Mouse (Mus musculus): ENCODE data around the gene Coro7. TPM values are rescaled to one million over a fixed set of nuclear protein-coding genes. Genes with fewer than 3 reads are reported as not detected.
A peak's percentile ranks its signal among the peaks of the same experiment; 100 is the strongest.

Gene Coro7
- polyA plus RNA-seq, 1 experiment from 2014 or later = 13.1 TPM

DNA sequence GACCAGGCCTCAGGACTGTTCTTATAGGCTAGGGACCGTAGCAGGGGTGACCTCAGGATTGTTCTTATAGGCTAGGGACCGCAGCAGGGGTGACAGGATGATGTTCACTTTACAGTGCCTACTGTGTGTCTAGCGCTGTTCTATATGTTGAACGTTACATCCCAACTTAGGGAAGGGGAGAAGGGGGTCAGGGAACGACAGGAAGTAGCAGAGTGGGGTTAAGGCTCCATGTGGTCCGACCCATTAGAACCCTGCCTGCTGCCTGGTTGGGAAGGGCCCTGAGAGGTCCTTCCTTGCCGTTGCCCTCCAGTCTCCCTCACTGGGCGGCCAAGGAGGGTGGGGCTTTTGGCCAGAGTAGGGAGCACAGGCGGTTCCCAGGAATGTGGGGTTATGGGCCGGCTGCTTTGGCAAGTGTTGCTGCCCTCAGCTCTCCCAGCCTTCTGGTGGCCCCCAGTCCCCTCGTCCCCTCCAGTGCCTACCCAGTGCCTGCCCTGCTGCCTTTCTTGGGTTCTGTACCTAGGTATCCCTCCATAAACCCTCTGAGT lies 75.2 kb downstream of the Coro7 start:
- 45% methylated on average over 11 of the region's 11 CpGs for whole genome bisulfite sequencing
- Histone ChIP-seq H3K27me3 (ENCODE audit: insufficient read depth, low read length) (no peaks in the 10 kb centered on the region), H3K27ac (peak overlapping the region; percentile 89), H3K9me3 (replicated peaks; ENCODE audit: low read length) (no peaks in the 10 kb centered on the region), H3K36me3 (ENCODE audit: insufficient read depth, low read length) (0 out of 2 replicates have a peak, but pooled peaks cover 5% of the 10 kb centered on the region), H3K4me3 (replicated peaks; ENCODE audit: low read depth, low read length) (no peak overlapping the region), H3K4me1 (replicated peaks; ENCODE audit: insufficient read depth, low read length) (peaks cover 85% of the 10 kb centered on the region), H3K4me2 (ENCODE audit: low read length) (no peak overlapping the region), H3K9ac (ENCODE audit: low read depth, low read length) (0 out of 2 replicates have a peak overlapping the region, but pooled peaks have one; percentile 27)
- DNase-seq (ENCODE audit: low spot score) (no peak), ATAC-seq (replicated peaks; ENCODE audit: low FRiP score, low read depth) (no peak)
- no peak for TF ChIP-seq CTCF (IDR thresholded peaks at IDR 0.05; ENCODE audit: low read depth)

DNA sequence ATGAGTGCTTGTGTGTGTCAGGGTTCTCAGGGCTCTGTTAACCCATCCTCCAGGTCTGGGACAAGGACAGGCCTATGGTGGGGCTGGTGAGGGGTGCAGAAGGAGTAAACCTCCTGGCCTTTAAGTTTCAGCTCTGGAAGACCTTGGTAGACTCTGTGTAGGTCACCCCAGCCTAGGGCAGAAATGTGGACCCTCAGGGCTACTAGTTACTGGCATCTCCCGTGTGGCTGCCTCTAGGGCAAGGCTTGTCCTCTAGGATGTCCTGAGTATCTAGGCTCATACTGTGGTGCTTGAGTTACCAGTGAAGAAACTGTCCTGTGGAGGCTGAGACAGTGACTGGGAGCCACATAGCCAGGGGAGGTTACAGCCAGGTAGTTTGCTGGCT lies 76.1 kb downstream of the Coro7 start:
- Histone ChIP-seq H3K4me3 (replicated peaks; ENCODE audit: low read depth, low read length) (no peak overlapping the region), H3K27me3 (ENCODE audit: insufficient read depth, low read length) (no peaks in the 10 kb centered on the region), H3K9ac (ENCODE audit: low read depth, low read length) (peak overlapping the region; percentile 42), H3K36me3 (ENCODE audit: insufficient read depth, low read length) (no peaks in the 10 kb centered on the region), H3K9me3 (replicated peaks; ENCODE audit: low read length) (no peaks in the 10 kb centered on the region), H3K27ac (peak overlapping the region; percentile 89), H3K4me1 (replicated peaks; ENCODE audit: insufficient read depth, low read length) (peaks cover 91% of the 10 kb centered on the region), H3K4me2 (ENCODE audit: low read length) (0 out of 2 replicates have a peak overlapping the region, but pooled peaks have one; percentile 21)
- ATAC-seq (replicated peaks; ENCODE audit: low FRiP score, low read depth) = no peak
- WGBS = 30% methylated on average over 1 of the region's 1 CpGs
- TF ChIP-seq CTCF (IDR thresholded peaks at IDR 0.05; ENCODE audit: low read depth) = no peak
- DNase-seq (ENCODE audit: low spot score) = no peak

DNA sequence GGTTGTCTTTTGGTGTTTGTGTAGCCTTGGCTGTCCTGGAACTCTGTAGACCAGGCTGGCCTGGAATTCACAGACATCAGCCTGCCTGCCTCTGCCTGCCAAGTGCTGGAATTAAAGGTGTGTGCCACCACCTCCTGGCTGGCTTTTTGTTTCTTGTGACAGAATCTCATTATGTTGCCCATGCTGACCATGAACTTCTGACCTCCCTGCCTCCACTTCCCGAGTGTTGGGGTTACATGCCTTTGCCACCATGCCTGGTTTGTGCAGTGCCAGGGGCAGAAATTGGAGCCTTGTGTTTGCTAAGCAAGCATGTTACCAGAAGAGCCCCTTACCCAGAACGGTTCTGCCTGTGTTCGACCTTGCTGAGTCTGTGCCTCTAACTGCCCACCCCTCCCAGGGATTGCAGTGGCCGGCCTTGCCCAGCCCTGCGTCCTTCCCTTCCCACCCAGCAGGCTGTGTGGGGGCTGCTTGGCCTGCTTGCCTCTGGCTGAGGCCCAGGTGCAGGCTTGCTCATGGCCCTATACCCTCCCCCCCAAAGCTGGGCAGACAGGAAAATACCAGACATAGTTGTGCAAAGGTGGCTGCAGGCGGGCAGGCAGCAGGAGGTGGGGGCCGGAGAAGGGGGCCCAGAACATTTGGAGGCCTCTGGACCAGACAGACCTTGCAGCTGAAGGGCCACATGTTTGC lies 76.7 kb downstream of the Coro7 start:
- Histone ChIP-seq H3K9ac (ENCODE audit: low read depth, low read length) (peak overlapping the region; percentile 42), H3K4me2 (ENCODE audit: low read length) (peak overlapping the region; percentile 21; the same call in 1 of the 2 replicates), H3K4me3 (replicated peaks; ENCODE audit: low read depth, low read length) (no peak overlapping the region), H3K9me3 (replicated peaks; ENCODE audit: low read length) (no peaks in the 10 kb centered on the region), H3K4me1 (replicated peaks; ENCODE audit: insufficient read depth, low read length) (peaks cover 91% of the 10 kb centered on the region), H3K27me3 (ENCODE audit: insufficient read depth, low read length) (no peaks in the 10 kb centered on the region), H3K36me3 (ENCODE audit: insufficient read depth, low read length) (no peaks in the 10 kb centered on the region), H3K27ac (peak overlapping the region; percentile 89)
- DNase-seq (ENCODE audit: low spot score) (peak; percentile 59), ATAC-seq (replicated peaks; ENCODE audit: low FRiP score, low read depth) (peak; percentile 61)
- WGBS = 13% methylated on average over 7 of the region's 7 CpGs
- 0 out of 2 replicates have a peak, but pooled peaks have one; percentile 1 for TF ChIP-seq CTCF (IDR thresholded peaks at IDR 0.05; ENCODE audit: low read depth)

GRCm38 (mm10) chr16:4602189-4602588 lies 77.4 kb downstream of the Coro7 start:
- TF ChIP-seq CTCF (IDR thresholded peaks at IDR 0.05; ENCODE audit: low read depth) = peak; percentile 15; the same call in 1 of the 2 replicates
- DNase-seq (ENCODE audit: low spot score) (peak; percentile 54), ATAC-seq (replicated peaks; ENCODE audit: low FRiP score, low read depth) (peak; percentile 52)

GRCm38 (mm10) chr16:4600701-4601310 lies 78.8 kb downstream of the Coro7 start:
- no peak for DNase-seq (ENCODE audit: low spot score)
- TF ChIP-seq CTCF (IDR thresholded peaks at IDR 0.05; ENCODE audit: low read depth) = no peak
- 61% methylated on average over 9 of the region's 9 CpGs for WGBS
- H3K27ac ChIP-seq = peak overlapping the region; percentile 89
- no peak overlapping the region for H3K9ac ChIP-seq (ENCODE audit: low read depth, low read length)
- peak; percentile 50 for ATAC-seq (replicated peaks; ENCODE audit: low FRiP score, low read depth)
- no peaks in the 10 kb centered on the region for H3K27me3 ChIP-seq (ENCODE audit: insufficient read depth, low read length)
- no peaks in the 10 kb centered on the region for H3K9me3 ChIP-seq (replicated peaks; ENCODE audit: low read length)
- 0 out of 2 replicates have a peak overlapping the region, but pooled peaks have one; percentile 15 for H3K4me2 ChIP-seq (ENCODE audit: low read length)
- peaks cover 91% of the 10 kb centered on the region for H3K4me1 ChIP-seq (replicated peaks; ENCODE audit: insufficient read depth, low read length)
- H3K4me3 ChIP-seq (replicated peaks; ENCODE audit: low read depth, low read length) = no peak overlapping the region
- no peaks in the 10 kb centered on the region for H3K36me3 ChIP-seq (ENCODE audit: insufficient read depth, low read length)

More at GRCm38 (mm10) chr16:4602189-4602588, 77.4 kb downstream of the Coro7 start:
- no peaks in the 10 kb centered on the region for H3K27me3 ChIP-seq (ENCODE audit: insufficient read depth, low read length)
- no peaks in the 10 kb centered on the region for H3K9me3 ChIP-seq (replicated peaks; ENCODE audit: low read length)
- 16% methylated on average over 3 of the region's 3 CpGs for WGBS
- no peak overlapping the region for H3K4me3 ChIP-seq (replicated peaks; ENCODE audit: low read depth, low read length)
- H3K4me1 ChIP-seq (replicated peaks; ENCODE audit: insufficient read depth, low read length) = peaks cover 93% of the 10 kb centered on the region
- H3K36me3 ChIP-seq (ENCODE audit: insufficient read depth, low read length) = no peaks in the 10 kb centered on the region
- H3K4me2 ChIP-seq (ENCODE audit: low read length) = no peak overlapping the region
- H3K27ac ChIP-seq = peak overlapping the region; percentile 89
- 0 out of 2 replicates have a peak overlapping the region, but pooled peaks have one; percentile 28 for H3K9ac ChIP-seq (ENCODE audit: low read depth, low read length)

GRCm38 (mm10) chr16:4599616-4600015 lies 80.0 kb downstream of the Coro7 start:
- Histone ChIP-seq H3K4me2 (ENCODE audit: low read length) (peak overlapping the region; percentile 68; the same call in 1 of the 2 replicates), H3K27me3 (ENCODE audit: insufficient read depth, low read length) (no peaks in the 10 kb centered on the region), H3K27ac (peak overlapping the region; percentile 89), H3K4me1 (replicated peaks; ENCODE audit: insufficient read depth, low read length) (peaks cover 83% of the 10 kb centered on the region), H3K9ac (ENCODE audit: low read depth, low read length) (0 out of 2 replicates have a peak overlapping the region, but pooled peaks have one; percentile 13), H3K36me3 (ENCODE audit: insufficient read depth, low read length) (no peaks in the 10 kb centered on the region), H3K9me3 (replicated peaks; ENCODE audit: low read length) (no peaks in the 10 kb centered on the region), H3K4me3 (replicated peaks; ENCODE audit: low read depth, low read length) (no peak overlapping the region)
- ATAC-seq (replicated peaks; ENCODE audit: low FRiP score, low read depth) (no peak), DNase-seq (ENCODE audit: low spot score) (no peak)
- WGBS = 76% methylated on average over 3 of the region's 3 CpGs
- no peak for TF ChIP-seq CTCF (IDR thresholded peaks at IDR 0.05; ENCODE audit: low read depth)

Measured in kidney, postnatal 0 days (tissue).